Mouse (Mus musculus) cerebellum, adult 8-10 months (tissue): ENCODE results near the gene Tubg2.
A peak's percentile ranks its signal among the peaks of the same experiment; 100 is the strongest.

Experiments used
- DNase-seq: peaks from one replicate; pipeline ENCODE4 v3.0.0; 2022

Gene Tubg2

DNA sequence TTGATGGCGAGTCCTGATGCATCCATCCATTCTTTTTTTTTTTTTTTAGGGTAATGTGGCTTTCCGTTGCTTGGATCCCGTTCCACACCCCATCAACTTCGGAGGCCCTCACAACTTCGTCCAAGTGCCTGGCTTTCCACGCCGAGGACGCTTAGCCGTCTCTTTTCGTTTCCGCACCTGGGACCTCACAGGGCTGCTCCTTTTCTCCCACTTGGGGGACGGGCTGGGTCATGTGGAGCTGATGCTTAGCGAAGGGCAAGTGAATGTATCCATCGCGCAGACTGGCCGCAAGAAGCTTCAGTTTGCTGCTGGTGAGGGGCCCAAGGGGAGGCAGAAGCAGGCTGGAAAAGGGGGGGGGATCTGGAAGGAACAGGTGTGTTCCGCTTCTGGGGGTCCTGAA is 24.6 kb downstream of the Tubg2 start:
- DNase-seq, result no peak

DNA sequence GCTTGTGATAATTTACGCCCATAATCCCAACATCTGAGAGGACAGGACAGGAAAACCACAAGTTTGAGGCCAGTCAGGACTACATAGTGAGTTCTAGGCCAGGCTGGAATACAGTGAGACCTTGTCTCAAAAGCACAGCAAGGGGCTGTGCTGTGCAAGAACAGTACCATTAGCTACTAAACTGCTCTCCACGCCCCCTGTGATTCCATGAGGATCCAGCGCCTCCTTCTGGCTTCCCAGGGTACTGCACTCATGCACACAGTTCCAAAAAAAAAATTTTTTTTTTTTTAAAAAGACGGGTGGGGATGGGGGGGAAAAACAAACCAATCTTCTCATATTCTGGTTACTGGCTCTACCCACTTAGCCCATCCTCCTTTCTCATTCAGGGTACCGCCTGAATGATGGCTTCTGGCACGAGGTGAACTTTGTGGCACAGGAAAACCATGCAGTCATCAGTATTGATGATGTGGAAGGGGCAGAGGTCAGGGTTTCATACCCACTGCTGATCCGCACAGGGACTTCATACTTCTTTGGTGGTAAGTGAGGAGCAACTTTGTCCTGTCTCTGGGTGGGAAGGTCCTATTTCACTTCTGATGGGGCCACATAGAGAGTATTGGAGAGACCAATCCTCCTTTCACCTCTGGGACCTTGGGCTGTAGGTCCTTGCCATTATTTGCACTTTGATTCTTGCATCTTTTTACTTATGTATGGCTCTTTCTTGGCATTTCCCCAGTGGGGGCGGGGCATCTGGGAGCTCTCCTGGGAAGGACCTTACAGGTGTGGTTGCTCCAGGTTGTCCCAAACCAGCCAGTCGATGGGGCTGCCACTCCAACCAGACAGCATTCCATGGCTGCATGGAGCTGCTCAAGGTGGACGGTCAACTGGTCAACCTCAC is 25.4 kb downstream of the Tubg2 start:
- DNase-seq, result peak; percentile 77

DNA sequence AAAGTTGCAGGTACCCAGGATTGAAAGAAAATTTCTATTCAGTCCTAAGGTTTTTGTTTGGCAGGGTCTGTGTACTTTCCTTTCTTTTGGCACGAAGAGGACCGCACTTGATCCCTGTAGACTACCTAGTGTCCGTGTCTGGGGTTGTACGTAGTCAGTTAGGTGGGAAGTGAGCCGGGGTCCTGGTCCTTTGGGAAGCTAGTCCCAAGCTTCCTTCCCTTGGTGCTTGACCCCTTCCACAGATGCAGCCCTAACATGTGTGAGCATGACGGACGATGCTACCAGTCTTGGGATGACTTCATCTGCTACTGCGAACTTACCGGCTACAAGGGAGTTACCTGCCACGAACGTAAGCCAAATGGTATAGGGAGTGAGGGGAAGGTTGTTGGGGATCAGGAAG is 26.3 kb downstream of the Tubg2 start:
- no peak for DNase-seq

DNA sequence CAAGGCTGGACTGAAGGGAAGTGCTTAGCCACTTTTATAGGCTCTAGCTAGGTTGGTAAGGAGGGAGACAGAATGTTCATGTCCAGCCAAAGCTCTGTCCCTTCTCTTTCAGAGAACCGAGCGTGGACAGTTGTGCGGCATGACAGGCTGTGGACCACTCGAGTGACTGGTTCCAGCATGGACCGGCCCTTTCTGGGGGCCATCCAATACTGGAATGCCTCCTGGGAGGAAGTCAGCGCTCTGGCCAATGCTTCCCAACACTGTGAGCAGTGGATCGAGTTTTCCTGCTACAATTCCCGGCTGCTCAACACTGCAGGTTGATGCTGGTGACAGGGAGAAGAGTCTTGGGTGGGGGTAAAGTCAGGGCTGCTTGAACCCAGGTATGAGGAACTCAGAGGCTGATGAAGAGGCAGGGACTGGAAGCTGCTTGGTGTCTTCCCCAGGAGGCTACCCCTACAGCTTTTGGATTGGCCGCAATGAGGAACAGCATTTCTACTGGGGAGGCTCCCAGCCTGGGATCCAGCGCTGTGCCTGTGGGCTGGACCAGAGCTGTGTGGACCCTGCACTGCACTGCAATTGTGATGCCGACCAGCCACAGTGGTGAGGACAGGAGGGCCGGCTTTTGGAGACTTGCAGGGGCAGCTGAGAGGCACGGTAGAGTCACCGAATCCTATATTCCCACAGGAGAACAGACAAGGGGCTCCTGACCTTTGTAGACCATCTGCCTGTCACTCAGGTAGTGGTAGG is 27.2 kb downstream of the Tubg2 start:
- DNase-seq, result no peak

DNA sequence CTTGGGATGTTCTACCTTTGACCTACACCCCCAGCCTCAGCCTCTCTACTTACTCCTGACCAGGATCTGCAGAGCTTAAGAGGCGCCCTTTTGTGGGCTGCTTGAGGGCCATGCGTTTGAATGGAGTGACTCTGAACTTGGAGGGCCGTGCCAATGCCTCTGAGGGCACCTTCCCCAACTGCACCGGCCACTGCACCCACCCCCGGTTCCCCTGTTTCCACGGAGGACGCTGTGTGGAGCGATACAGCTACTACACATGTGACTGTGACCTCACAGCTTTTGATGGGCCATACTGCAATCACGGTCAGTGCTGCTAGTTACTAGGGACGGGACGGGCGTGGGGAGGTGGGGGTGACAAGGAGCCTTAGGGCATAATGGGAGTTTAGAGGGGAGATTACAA is 29.3 kb downstream of the Tubg2 start:
- peak; percentile 37 for DNase-seq

DNA sequence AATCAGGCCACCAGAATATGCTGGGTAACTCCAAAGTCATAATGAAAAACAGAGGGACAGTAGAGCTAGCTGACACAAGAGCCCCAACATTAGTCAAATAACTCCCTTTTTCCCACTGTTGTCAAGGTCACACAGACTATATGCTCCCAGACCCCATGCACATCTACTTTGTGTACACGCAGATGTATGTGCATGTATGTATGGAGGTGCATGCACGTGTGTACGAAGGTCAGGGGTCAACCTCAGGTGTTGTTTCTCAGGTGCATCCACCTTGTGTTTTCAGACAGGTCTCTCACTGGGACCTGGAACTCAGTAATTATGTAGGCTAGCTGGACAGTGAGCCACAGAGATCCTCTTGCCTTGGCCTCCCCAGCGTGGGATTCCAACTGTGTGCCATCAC is 29.7 kb downstream of the Tubg2 start:
- DNase-seq, result peak; percentile 19

DNA sequence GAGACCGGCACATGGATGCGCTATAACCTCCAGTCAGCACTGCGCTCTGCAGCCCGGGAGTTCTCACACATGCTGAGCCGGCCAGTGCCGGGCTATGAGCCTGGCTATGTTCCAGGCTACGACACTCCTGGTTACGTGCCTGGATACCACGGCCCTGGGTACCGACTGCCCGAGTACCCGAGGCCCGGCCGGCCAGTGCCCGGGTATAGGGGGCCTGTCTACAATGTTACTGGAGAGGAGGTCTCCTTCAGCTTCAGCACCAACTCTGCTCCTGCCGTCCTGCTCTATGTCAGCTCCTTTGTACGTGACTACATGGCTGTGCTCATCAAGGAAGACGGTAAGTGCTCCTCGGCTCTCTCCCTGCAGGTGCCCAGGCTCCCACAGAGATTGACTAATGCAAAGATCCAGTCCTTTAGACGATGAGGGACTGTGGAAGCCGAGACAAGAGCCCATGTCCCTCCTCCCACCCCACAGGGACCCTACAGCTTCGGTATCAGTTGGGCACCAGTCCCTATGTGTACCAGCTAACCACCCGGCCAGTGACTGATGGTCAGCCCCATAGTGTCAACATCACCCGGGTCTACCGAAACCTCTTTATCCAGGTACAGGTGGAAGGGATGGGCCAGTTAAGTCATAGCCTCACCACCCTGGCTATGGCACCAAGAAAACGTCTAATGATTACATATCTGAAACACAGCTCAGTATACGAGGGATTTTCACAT is 31.0 kb downstream of the Tubg2 start:
- DNase-seq, result peak; percentile 66

DNA sequence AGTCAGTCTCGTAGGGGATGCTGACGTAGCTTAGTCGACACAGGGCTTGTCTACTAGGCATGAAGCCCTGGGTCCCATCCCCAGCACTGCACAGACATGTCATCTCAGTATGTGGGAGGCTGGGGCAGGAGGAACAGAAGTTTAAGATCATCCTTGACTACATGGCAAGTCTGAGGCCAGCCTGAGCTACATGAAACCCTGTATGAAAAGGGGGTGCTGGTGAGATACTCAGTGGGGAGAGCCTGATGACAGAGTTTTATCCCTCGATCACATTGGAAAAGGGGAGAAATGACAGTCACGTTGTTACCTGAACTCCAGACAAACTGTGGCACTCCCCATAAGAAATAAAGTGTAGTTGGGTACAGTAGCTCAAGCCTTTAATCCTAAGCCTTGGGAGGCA is 31.8 kb downstream of the Tubg2 start:
- DNase-seq, result peak; percentile 39

DNA sequence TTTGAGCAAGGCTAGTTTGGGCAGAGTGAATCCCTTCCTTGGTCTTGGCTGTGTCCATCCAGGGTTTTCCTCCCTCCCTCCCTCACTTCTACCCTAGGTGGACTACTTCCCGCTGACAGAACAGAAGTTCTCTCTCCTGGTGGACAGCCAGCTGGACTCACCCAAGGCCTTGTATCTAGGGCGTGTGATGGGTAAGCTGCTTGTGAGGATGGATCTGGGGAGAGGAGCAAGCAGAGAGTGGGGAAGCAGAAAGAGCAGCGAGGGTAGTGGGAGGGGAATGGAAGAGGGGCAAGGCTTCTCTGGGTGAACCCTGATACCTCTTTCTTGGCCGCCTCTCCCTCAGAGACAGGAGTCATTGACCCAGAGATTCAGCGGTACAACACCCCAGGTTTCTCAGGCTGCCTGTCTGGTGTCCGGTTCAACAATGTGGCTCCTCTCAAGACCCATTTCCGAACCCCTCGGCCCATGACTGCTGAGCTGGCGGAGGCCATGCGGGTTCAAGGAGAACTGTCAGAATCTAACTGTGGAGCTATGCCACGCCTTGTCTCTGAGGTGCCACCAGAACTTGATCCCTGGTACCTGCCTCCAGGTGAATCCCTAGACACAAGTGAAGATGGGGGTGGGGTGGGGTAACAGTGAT is 32.6 kb downstream of the Tubg2 start:
- DNase-seq, result peak; percentile 88

DNA sequence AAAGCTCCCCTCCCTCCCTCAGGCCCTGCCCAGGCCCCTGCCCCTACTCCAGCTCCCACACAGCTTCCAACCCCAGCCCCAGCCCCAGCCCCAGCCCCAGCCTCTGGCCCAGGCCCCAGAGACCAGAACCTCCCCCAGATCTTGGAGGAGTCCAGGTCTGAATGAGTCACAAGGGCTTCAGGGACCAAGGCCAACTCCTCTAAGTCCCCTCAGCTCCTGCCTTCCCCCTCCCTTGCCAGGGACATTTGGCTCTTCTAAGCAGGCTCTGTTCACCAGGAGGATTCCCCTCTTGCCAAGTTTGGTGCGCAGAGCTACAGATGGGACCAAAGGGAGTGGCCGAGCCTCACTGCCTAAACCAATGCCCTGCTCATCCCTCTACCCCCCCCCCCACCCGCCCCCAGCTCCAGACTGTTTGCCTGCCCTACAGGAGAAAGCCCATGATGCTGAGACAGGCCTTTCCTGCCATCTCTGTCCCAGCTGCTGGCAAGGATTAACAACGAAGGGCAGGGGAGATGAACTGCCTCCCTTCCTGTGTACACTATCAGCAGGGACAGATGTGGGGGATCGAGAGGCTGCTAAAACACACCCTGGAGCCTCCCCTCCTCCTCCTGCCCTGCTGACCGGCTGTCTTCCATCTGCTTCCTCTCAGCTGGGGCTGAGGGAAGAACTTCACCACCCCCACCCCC is 33.9 kb downstream of the Tubg2 start:
- DNase-seq, result peak; percentile 89

DNA sequence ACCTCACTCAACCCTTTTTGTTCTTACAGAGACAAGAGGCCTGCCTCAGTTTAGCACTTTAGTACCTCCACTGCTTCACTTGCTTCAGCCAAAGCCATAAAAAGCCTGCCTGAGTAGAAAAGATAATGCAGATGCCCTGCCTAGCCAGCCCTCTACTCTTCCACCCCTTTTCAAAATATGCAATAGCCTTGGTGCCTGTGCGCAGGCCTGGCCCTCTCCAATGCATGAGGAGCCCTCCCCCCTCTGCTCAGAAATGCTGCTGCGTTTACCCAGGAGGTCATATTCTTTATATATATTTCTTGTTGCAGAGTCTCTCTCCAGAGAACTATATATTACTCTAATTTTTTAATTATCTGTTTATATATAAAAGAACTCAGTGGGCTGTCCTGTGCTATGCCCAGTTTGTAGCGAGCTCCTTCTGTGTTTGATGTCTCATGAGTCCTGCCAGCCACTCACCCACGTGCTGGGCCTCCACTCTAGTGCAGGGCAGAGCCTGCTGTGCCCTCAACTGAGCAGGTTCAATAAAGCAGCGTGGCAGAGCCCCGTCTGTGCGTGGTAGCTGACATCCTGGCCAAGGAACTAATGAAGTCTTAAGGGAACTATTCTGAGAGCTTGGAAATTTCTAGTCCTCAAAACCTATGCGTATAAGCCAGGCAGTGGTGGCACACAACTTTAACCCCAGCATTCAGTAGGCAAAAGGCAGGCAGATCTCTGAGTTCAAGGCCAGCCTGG is 34.6 kb downstream of the Tubg2 start:
- peak; percentile 52 for DNase-seq

DNA sequence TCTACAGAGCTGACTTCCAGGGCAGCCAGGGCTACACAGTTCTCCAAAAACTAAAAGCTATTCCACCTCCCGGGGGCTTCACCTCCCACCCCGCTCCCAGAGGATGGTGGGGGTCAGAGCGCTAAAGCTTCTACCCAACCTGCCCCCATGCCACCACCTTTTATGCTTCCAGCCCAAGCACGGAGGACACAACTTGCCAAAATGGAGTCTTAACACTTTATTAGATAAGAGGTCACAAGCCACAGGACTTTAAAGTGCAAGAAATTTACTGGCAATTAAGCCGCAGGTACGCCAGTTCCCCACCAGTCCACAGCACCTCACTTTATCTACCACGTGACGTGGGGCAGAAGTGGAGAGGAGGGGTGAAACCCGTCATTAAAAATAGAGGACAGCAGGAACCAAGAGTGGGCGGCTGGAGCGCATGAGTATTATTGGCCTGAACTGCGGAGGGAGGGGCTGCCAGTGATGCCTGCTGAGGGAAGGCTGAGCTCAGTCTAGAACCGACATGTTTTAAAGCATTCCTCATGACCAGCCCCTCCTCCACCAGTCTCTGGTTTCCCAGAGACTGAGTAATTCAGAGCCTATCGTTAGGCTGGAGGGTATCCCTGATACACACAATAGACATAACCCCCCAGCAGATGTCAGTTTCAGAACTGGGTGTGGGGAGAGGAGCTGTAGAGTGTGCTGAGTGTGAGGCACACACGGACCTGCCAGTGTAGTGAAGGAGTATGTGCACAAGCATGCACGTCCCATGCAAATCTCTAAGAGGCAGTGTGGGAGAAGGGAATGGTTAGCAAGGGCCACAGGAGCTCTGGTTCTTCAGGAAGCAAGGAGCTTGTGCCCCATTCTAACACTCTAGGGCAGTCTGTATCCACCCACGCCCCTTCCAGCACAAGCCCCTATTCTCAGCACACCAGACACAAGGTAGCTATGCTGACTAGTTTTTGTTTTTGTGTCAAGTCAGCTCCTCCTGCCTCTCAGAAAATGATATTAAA is 35.5 kb downstream of the Tubg2 start:
- peak; percentile 55 for DNase-seq

DNA sequence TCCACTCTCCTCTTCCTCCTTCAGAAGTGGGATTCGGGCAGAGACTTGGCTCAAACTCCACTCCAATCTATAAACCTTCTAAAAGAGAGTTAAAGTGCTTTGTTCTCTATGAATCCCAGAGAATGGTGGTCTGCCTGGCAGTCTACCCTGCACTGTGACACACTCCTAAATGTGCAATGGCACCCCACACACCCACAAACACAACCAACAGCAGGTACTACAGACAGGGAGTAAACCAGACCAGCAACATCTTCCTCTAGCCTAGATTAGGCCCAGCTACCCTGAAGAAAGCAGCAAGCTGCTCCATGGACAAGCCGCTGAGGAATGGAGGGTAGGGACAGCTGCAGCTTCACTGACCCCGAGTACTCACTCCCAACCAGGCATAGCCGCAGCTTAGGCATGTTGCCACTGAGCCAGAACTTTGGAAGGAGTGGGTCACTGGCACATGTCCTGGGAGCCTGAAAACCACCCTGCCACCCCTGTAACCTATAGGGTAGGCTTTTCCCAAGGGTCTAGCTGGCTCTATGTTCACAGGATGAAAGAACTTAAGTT is 36.3 kb downstream of the Tubg2 start:
- peak; percentile 43 for DNase-seq

DNA sequence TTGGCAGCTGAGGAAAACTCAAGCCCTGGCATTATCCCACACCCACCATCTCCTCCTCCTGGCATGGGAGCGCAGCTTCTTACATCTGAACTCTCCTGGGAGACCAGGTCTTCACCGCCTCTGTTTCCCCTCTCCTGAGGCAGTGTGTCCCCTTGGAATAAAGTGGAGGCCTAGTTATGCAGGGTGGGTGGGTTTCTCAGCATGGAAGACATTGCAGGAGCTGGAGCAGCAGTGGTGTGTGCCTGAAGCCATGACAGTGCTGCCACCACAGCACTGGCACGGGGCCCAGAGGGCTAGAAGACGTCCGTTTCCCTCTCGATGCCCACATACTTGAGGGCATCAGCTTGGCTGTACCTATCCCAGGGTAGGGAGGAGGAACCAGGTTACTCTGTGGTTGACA is 36.9 kb downstream of the Tubg2 start:
- peak; percentile 55 for DNase-seq

DNA sequence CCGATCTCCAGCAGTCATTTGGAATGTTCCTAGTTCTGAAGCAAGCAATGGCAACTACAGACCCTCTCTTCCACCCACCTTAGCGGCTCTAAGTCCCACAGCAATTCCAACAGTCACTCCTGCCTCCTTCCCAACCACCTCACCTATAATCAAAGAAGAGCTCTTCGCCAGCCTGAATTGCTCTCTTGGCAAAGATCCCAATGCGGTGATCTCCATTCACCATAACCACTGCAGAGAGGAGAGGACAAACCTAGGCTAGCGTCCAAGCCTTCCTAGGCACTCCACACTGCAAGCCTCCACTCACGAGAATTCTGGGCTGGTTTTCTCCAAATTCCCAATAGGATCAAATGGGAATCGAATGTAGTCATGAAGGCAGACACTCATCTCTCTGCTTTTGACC is 37.4 kb downstream of the Tubg2 start:
- peak; percentile 45 for DNase-seq

DNA sequence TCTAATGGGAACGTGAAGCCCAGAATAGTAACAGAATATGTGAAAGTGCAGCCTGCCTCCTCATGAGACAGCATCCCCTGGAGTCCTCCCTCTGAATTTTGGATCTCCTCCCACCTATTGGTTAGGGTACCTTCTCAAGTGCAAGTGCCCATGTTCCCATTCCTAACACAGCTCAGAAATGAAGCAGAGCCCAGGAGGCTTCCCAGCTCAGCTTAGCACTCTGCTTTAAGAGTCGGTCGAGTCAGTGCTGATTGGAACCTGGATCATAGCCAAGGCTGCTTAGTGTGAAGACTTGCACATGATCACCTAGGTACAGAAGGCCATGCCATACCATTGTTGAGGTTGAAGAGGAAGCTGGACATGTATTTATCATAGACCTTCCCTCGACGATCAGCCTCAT is 38.4 kb downstream of the Tubg2 start:
- DNase-seq, result peak; percentile 40

DNA sequence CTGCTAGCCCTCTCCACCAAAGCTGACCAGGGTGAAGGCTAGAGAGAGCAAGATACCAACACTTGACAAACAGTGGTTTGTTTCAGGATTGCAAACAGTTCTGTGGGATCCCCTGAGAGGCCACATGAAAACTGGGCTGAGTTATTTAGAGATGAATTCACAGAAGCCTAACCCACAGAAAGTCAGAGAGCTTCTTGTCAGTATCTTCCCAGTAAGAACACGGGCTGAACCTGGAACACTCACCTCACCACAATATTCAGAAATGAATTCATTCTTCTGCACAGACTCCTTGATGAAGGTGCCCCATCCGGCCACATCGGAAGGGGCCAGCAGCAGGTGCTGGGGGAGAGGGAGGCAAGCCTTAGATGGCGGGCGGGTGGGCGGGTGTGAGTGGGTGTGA is 38.9 kb downstream of the Tubg2 start:
- DNase-seq, result no peak

DNA sequence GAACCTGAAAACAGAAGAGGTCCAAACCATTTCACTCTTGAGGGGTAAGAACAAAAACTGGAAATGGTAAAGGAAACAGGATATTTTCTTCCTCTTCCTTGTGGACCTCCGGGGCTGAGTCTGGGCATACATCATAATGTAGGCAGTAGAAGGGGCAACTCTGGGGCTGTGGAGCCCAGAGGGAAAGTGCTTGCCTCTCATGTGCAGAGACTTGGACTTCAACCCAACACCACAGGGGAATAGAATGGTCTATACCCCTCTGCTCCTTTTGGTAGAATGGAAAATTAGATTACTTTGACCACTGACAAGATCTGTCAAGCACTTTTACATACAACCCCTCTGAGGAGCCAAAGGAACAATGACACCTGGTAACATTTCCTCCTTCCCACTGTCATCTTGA is 39.4 kb downstream of the Tubg2 start:
- DNase-seq, result no peak

DNA sequence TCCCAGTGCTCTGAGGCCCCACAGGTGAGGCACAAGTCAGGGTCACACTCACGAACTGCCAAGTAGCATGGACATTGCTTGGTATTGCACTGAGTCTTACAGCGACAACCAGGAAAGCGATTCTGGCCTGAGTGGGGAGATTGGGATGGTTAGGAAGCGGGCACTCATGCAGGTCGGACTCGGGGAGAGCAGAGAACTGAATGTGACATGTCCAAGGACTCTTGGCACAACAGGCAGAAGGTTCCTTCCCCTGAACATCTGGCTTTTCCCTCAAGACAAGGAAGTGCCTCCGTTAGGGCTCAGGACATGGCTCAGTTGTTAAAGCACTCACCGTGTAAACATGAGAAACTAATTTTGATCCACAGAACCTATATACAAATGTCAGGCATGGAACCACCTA is 39.9 kb downstream of the Tubg2 start:
- DNase-seq, result no peak

DNA sequence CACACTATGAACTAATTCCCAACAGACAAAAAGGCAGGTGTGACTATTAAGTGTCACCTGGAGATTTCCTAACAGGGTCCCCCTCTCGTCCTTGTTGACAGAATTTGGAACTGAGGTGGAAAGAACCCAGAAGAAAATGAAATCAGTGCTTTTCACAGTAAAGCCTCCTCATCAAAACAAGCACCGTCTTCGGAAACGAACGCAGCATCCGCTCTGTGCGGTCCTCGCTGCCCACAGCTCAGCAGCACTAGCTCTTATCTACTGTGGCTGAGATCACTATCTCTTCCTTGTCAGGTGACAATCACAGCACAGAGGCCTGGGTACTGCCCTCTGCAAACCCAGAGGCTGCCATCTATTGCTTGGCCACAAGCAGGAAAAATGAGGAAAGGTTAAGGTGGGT is 40.5 kb downstream of the Tubg2 start:
- no peak for DNase-seq
